Mouse (Mus musculus): ENCODE results near the gene Nkiras2. TPM values are rescaled to one million over a fixed set of nuclear protein-coding genes. Genes with fewer than 3 reads are reported as not detected.
"Not testable (repeated sequence)": the region's sequence is repeated elsewhere in the genome, so short reads cannot be mapped to it uniquely, and the experiment has no call there.

Gene Nkiras2
- total RNA-seq (2017), result 6.9 and 10.7 TPM in 2 replicates

DNA sequence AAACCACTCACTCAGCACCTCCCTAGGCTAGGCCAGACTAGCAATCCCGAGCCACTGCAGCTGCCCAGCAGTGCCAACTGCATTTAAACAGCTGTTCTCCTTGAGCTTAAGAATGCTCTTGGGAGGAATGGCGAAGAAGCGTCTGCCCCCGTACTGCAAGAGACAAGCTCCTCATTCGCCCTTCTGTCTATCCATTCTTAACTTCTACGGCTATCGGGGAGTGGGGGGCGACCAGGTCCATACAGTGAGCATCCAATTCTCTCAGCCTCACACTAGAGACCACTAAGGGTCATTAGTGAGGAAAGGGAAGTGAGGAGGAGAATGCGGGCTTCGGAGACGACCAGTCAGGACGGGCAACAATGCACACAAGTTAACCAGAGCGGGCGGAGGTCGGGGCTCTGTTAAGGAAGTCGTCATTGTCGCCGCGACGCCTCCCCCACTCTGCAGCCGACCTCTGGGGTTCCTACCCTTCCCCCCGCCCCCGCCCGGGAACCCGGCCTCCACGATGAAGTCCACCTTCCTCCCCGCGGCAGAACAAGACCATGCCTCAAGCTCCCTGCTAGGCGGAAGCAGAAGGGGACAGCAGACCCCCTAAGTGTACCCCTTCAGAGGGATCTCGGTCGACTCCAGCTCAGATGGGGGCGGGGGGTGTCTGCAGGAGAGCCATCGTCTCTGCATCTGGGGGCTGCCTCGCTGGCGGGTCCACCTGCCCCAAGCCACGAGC is at the start of gene Nkiras2:
TSS of gene Nkiras2 (plus strand) at position 484 of the 724 bp plus-strand sequence.
- peak; percentile 56 to 64 for ATAC-seq (replicated peaks in 1 of 2; ENCODE audit: insufficient read depth in 1 of 2, low FRiP score in 2 of 2, low TSS enrichment in 1 of 2, low read depth in 1 of 2, poor library complexity in 2 of 2, severe bottlenecking in 2 of 2)

DNA sequence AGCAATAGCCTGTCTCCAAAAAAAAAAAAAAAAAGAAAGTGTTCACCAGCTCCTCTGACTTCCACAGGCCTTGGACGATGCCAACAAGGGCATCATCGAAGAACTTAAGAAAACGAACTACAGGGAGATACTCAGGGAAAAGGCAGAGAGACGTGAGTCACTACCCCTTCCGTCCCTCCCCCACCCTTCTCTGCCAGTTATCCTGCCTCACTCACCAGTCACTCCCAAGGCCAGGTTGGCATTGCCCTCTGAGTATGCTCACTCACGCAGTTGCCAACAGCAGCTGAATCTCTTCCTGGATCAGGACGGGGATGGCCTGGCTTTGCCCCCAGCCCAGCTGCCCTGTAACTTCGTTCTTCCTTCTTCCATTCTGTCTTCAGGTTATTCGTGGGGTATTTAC is 49.3 kb upstream of the Nkiras2 start:
- no peak for ATAC-seq (replicated peaks in 1 of 2; ENCODE audit: insufficient read depth in 1 of 2, low FRiP score in 2 of 2, low TSS enrichment in 1 of 2, low read depth in 1 of 2, poor library complexity in 2 of 2, severe bottlenecking in 2 of 2)

DNA sequence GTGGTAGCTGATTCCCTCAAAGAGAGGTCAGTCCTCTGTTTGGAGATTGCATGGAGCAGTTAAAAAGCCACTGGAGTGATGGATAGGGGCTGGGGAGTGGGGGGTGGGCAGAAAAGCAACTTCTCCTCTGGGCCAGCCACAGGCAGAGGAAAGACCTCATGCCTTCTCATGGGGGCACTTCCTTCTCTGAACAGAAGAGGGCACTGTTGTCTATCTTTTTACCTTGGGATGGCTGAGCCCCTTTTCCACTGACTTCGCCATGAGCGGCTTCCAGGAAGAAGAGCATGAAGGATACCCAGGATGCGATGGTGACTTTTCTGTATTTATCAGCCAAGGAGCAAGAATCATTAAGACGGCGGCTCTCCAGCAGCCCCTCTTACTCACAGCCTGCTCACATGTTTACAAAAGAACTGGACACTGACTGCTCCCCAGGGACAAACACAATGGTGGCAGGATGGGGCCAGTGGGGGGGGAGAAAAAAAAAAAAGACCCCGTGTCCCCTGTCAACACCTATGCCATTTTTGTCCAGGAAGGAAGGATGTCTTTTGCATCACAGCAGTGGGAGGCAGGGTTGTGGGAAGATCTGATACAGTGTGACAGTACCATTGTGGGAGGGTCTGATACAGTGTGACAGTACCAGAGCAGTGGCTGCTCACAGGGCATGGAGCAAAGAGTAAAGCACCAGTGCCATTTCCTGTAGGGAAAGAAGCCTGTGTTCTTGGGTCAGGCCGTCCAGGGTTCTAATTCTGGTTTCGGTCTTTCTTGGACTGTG is 48.4 kb upstream of the Nkiras2 start:
- peak; percentile 61 to 67; a peak in 3 of 4 replicates for ATAC-seq (replicated peaks in 1 of 2; ENCODE audit: insufficient read depth in 1 of 2, low FRiP score in 2 of 2, low TSS enrichment in 1 of 2, low read depth in 1 of 2, poor library complexity in 2 of 2, severe bottlenecking in 2 of 2)

DNA sequence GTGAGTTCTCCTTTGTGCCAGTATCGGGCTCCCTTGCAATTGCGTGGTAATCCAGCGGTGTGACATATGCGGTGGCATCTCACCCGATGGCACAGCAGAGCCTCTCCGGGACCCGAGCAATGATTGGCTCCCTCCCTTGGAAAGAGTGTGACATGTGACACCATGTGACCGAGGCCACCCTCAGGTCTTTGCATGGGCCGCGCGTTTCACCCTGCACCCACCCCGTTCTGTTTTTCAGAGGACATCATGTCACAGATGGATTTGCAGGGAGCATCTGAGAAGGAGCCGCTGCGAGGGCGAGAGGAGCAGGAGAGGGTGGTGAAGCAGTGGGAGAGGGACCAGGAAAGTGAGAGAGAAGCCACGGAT is 47.9 kb upstream of the Nkiras2 start:
- ATAC-seq (replicated peaks in 1 of 2; ENCODE audit: insufficient read depth in 1 of 2, low FRiP score in 2 of 2, low TSS enrichment in 1 of 2, low read depth in 1 of 2, poor library complexity in 2 of 2, severe bottlenecking in 2 of 2), result peak; percentile 18 to 50; a peak in 3 of 4 replicates

DNA sequence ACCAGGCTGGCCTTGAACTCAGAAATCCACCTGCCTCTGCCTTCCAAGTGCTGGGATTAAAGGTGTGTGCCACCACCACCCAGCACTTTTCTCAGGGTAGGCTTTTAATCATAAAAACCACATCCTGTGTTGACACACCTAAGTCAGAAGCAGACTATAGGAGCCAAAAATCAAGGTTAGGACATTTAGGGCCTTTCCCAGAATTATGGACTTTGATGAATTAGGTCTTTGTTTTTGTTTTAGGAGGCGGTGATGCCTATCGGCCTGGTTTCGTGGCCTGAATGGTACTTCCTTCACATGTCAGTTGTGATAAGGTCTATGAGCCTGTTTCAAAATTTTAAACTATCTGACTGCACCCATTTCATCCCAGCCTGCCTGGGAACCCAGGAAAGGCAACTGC is 44.9 kb upstream of the Nkiras2 start:
- ATAC-seq (replicated peaks in 1 of 2; ENCODE audit: insufficient read depth in 1 of 2, low FRiP score in 2 of 2, low TSS enrichment in 1 of 2, low read depth in 1 of 2, poor library complexity in 2 of 2, severe bottlenecking in 2 of 2), result no peak

DNA sequence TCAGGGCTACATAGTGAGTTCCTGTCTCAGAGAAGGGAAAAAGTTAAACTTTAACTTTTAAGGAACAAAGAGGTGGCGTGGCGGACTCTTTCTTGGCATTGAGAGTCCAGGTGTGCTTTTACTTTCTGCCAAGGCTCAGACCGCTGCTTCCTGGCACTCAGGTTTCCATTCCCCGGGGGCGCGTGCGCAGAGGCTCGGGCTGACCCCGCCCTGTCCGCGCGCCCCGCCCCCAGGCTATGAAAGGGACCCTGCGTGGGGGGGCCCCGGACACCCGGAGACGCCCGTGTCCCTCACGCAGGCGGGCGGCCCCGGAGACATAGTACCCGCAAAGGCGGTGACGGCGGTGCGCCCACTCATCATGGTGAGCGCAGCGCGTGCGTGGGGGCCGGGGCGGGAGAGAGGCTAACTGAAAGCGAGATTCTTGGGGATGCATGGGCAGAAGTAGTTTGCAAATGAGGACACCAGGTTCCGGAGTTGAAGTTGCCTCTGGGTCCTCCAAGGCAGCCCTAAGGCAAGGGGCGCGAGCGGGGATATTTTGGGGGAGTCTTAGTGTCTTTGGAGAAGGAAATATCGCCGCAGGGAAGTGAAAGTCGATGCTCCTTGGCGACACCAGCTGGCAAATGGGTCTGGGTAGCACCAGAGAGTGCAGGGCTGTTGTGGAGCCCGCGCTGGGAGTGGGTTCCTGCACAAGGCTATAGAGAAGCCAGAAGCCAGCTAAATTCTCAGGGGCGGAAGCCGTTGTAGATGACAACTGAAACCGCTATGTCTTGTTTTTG is 44.1 kb upstream of the Nkiras2 start, which contains the start of gene Cnp:
TSS of gene Cnp (plus strand) at position 197 of the 776 bp plus-strand sequence.
- peak; percentile 50 to 54 for ATAC-seq (replicated peaks in 1 of 2; ENCODE audit: insufficient read depth in 1 of 2, low FRiP score in 2 of 2, low TSS enrichment in 1 of 2, low read depth in 1 of 2, poor library complexity in 2 of 2, severe bottlenecking in 2 of 2)

DNA sequence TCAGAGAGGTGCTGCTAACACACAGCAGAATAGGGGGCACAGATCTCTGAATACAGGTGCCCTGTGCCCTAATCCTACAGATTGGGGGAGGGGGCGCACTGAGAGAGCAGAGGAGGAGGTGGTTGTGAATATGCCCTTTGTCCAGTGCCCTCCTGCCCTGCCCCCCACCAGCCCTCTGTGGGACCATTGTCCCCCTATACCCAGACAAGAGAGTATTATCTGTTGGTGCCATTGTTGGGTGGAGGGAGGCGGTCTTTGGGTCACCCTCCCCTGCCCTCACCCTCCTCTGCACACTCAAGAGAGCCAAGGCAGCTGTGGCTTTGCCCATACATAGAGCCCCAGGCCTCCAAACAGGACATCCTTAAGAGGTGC is 43.6 kb upstream of the Nkiras2 start:
- ATAC-seq (replicated peaks in 1 of 2; ENCODE audit: insufficient read depth in 1 of 2, low FRiP score in 2 of 2, low TSS enrichment in 1 of 2, low read depth in 1 of 2, poor library complexity in 2 of 2, severe bottlenecking in 2 of 2), result no peak

DNA sequence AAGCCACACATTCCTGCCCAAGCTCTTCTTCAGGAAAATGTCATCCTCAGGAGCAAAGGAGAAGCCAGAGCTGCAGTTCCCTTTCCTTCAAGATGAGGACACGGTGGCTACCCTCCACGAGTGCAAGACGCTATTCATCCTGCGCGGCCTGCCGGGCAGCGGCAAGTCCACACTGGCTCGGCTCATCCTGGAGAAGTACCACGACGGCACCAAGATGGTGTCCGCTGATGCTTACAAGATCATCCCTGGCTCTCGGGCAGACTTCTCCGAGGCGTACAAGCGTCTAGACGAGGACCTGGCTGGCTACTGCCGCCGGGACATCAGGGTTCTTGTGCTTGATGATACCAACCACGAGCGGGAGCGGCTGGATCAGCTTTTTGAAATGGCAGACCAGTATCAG is 42.8 kb upstream of the Nkiras2 start:
- ATAC-seq (replicated peaks in 1 of 2; ENCODE audit: insufficient read depth in 1 of 2, low FRiP score in 2 of 2, low TSS enrichment in 1 of 2, low read depth in 1 of 2, poor library complexity in 2 of 2, severe bottlenecking in 2 of 2), result no peak

DNA sequence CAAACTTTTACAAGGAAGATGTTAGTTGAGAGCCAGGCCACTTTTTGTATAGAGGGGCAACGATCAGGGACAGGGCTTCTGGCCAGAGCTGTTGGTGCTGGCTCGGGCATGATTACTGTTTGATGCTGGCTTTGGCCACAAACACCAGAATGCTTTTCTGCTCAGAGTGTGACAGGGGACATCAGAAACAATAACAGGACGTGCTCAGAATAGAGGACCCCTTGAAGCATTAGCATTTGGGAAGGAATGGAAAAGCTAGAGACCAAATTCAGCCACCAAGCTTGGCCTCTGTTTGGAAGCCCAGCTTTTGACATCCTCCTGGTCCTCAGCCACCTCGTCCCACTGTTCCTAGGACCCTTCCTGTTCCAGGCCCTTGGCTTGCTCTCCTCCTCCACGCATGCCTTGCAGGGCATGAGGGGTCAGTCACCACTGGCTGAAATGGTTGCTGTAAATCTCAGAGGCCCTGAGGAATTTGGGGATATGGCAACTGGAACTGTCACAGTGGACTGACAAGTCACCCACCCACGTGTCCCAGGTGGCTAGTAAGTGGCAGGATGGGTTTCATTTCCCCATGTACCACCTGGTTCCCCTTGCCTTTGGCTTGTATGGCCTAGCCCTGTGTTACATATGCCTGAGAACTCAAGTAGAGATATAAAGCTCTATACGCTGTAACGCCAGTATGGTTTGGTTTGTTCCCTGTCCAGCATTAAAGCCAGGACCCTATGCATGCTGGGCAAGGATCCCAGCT is 41.0 kb upstream of the Nkiras2 start:
- ATAC-seq (replicated peaks in 1 of 2; ENCODE audit: insufficient read depth in 1 of 2, low FRiP score in 2 of 2, low TSS enrichment in 1 of 2, low read depth in 1 of 2, poor library complexity in 2 of 2, severe bottlenecking in 2 of 2), result no peak

DNA sequence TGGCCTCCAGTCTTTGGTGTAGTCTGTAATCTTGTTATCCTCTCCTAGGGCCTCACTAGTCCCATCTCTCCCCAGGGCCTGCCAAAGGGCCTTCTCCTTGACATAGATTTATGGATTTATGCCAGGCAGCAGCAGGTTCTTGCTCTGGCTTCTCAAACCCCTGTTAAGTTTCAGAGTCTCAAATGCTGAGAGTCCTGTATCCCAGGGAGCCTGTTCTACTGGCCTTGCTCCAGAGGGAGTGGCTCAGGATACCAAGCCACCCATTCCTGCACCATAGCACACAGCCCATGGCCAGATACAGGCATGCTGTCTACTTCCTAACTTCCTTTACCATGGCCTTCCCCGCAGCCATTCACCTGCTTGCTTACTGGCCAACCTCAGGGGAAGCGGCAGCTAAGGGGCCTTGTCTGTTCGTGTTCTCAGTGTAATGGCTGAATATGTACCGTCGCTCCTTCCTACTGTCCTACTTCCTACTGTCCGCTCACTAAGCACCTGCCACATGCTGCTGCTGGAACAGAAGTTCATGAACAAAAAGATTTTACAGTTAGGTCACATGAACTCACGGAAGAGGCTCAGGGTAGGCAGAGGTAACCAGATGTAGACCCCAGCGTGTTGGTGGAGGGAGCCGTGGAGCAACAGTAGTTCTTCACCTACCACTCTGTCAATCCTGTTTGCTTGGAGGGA is 39.8 kb upstream of the Nkiras2 start:
- no peak for ATAC-seq (replicated peaks in 1 of 2; ENCODE audit: insufficient read depth in 1 of 2, low FRiP score in 2 of 2, low TSS enrichment in 1 of 2, low read depth in 1 of 2, poor library complexity in 2 of 2, severe bottlenecking in 2 of 2)

DNA sequence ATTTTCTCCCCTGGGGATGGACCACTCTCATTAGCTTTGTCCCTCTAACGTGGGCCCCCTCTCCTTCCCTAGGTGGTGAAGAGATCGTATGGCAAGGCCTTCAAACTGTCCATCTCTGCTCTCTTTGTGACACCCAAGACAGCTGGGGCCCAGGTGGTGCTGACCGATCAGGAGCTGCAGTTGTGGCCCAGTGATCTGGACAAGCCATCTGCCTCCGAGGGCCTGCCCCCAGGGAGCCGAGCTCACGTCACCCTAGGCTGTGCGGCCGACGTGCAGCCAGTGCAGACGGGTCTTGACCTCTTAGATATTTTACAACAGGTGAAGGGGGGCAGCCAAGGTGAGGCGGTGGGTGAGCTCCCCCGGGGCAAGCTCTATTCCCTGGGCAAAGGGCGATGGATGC is 38.8 kb upstream of the Nkiras2 start:
- no peak for ATAC-seq (replicated peaks in 1 of 2; ENCODE audit: insufficient read depth in 1 of 2, low FRiP score in 2 of 2, low TSS enrichment in 1 of 2, low read depth in 1 of 2, poor library complexity in 2 of 2, severe bottlenecking in 2 of 2)

DNA sequence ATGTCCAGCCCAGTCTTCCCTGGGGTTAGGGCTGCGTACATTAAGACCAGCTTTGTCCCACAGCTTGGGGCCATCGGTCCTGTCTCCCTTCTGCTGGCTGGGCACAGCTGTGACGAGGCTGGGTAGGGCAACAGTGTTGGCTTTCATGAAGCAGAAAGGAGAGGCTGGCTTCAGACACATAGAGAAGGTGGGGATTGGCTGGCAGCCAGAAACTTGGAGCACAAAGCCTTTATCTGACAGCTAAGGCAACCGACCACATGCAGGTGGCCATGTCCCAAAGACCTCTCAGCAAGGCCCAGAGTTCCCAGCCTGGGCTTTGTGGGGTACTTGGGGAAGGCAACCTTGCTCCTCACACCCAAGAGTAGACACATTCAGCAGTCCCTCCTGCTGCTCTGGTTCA is 37.3 kb upstream of the Nkiras2 start:
- ATAC-seq (replicated peaks in 1 of 2; ENCODE audit: insufficient read depth in 1 of 2, low FRiP score in 2 of 2, low TSS enrichment in 1 of 2, low read depth in 1 of 2, poor library complexity in 2 of 2, severe bottlenecking in 2 of 2), result peak; percentile 21 to 40; a peak in 1 of 4 replicates

DNA sequence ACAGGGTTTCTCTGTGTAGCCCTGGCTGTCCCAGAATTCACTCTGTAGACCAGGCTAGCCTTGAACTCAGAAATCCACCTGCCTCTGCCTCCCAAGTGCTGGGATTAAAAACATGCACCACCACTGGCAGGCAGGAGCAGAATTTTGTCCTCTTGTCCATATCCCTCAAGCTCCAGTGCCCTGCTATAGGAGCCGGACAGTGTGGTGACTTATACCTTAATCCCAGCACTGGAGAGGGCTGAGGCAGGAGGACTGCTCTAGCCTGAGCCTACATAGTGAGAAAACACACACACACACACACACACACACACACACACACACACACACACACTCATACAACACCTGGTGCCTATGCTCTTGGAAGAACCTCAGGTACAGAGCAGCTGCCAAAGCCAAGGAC is 36.6 kb upstream of the Nkiras2 start:
- not testable (repeated sequence) for ATAC-seq (replicated peaks in 1 of 2; ENCODE audit: insufficient read depth in 1 of 2, low FRiP score in 2 of 2, low TSS enrichment in 1 of 2, low read depth in 1 of 2, poor library complexity in 2 of 2, severe bottlenecking in 2 of 2)

DNA sequence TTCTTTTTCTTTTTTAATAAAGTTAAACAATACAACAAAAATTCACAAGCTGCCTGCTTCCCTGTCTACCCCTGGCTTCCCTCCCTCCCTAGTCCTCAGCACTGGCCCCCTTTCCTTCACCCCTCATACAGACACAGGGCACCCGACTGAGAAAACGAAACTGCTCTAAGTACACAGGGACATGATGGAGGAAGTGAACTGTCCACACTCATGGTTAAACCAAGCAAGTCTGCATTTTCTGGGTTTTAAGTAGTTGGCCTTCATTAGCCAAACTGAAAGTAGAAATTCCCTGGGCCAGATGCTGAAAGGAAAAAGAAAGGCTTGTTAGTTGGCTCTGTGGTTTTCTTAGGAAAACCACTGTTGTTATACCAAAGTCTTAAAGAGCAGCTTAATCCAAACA is 36.2 kb upstream of the Nkiras2 start:
- ATAC-seq (replicated peaks in 1 of 2; ENCODE audit: insufficient read depth in 1 of 2, low FRiP score in 2 of 2, low TSS enrichment in 1 of 2, low read depth in 1 of 2, poor library complexity in 2 of 2, severe bottlenecking in 2 of 2), result peak; percentile 11 to 54; a peak in 1 of 4 replicates

DNA sequence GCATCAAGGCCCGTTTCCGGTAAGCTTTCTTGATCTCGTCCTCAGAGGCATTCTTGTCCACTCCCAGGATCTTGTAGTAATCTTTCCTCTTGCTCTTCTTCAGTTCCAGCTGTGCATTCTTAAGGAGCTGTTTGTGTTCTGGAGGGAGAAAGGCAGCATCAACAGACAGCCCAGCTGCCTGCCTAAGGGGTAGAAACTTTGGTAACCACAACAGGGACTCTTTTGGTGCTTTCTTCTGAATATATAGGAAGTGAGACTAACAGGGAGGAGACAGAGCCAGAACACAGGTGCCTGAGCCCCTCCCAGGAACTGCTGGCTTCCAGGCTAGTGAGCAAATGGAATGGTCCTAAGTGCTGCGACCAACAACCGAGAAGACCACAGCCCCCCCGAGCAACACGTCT is 34.5 kb upstream of the Nkiras2 start:
- no peak for ATAC-seq (replicated peaks in 1 of 2; ENCODE audit: insufficient read depth in 1 of 2, low FRiP score in 2 of 2, low TSS enrichment in 1 of 2, low read depth in 1 of 2, poor library complexity in 2 of 2, severe bottlenecking in 2 of 2)

DNA sequence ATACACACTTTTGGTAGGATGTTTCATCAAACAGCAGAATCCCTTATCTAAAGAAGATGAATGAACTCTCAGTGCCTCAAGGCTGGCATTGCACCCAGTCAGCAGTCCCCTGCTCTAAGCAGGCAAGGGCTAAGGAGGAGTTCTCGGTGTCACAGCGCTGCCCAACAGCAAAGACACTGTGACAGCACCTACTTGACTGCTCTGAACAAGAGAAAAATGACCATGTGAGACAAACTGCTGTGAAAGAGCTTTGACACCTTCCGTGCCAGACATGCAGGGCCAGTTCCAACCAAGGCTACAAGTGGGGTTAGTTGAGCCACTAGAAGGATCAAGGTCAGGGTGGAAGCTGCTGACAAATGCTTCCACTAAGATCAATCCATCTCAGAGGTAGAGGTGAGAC is 33.9 kb upstream of the Nkiras2 start:
- no peak for ATAC-seq (replicated peaks in 1 of 2; ENCODE audit: insufficient read depth in 1 of 2, low FRiP score in 2 of 2, low TSS enrichment in 1 of 2, low read depth in 1 of 2, poor library complexity in 2 of 2, severe bottlenecking in 2 of 2)

DNA sequence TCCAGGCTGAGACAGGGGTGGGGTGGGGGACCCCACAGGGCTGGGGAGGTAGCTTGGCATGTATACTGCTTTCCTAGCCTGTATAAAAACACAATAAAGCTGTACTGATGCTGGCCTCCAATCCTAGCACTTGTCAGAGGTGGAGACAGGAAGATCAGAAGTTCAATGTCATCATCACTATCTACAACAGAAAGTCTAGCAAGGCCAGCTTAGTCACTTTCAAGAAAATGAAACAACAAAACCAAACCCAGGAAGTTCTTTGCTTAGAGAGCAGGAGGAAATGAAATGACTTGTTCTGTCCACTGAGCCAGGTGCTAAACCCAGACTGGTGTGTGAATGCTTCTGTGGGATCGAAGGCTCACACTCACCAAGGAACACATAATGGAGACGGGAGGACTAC is 30.6 kb upstream of the Nkiras2 start:
- no peak for ATAC-seq (replicated peaks in 1 of 2; ENCODE audit: insufficient read depth in 1 of 2, low FRiP score in 2 of 2, low TSS enrichment in 1 of 2, low read depth in 1 of 2, poor library complexity in 2 of 2, severe bottlenecking in 2 of 2)

Data from hematopoietic stem cell, adult 5-6 weeks (primary cell).